Mouse (Mus musculus): Measurements from ENCODE around the gene Ganab. TPM values are rescaled to one million over a fixed set of nuclear protein-coding genes. Genes with fewer than 3 reads are reported as not detected.
A peak's percentile ranks its signal among the peaks of the same experiment; 100 is the strongest.
"Not testable (repeated sequence)": the region's sequence is repeated elsewhere in the genome, so short reads cannot be mapped to it uniquely, and the experiment has no call there.

The Ganab gene
- 106 and 113 TPM in 2 replicates for polyA plus RNA-seq (2016; fragmentation: Nextera tagmentation; extraction: Ambion mirVana)

GRCm38 (mm10) chr19:8897865-8898495 lies at the start of gene Ganab:
TSS of gene Ganab (plus strand) at chr19:8898071.
- peaks cover 43% of the 10 kb centered on the region for H3K4me1 ChIP-seq
- peak within 1 kb of the TSS; percentile 89 for H3K27ac ChIP-seq
- no peaks in the 10 kb centered on the region for H3K9me3 ChIP-seq
- under 1% methylated on average over 53 of the region's 53 CpGs for WGBS
- ATAC-seq (ENCODE audit: low FRiP score) = peak; percentile 99
- no peaks in the 10 kb centered on the region for H3K27me3 ChIP-seq
- peak within 1 kb of the TSS; percentile 95 for H3K9ac ChIP-seq
- peak within 1 kb of the TSS; percentile 94 for H3K4me3 ChIP-seq (replicated peaks)
- peak within 1 kb of the TSS; percentile 73 for H3K4me2 ChIP-seq
- H3K36me3 ChIP-seq (replicated peaks) = peaks cover 43% of the 10 kb centered on the region

DNA sequence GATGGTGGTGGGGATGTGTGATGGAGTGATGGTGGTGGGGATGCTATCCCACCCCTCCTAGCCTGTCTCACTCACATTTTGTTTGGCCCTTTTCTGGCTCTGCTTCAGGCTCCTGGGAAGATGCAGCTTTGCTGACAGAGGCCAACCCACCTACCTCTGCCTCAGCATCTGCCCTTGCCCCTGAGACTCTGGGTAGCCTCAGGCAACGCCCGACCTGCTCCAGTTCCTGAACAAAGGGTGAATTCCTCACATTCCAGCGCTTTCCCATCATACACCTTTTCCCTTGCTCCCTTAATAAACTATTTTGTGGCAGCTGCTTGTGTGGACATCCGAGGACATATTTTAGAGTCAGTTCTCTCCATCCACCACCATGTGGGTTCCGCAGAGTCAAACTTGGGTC lies 49.5 kb upstream of the Ganab start:
- Histone ChIP-seq H3K36me3 (replicated peaks) (peaks cover 35% of the 10 kb centered on the region), H3K4me1 (no peaks in the 10 kb centered on the region), H3K27me3 (peaks cover 4% of the 10 kb centered on the region; the same call in 1 of the 2 replicates), H3K27ac (no peak overlapping the region), H3K9ac (no peak overlapping the region), H3K4me3 (replicated peaks) (no peak overlapping the region), H3K9me3 (no peaks in the 10 kb centered on the region), H3K4me2 (no peak overlapping the region)
- 74% methylated on average over 5 of the region's 5 CpGs for WGBS
- no peak for ATAC-seq (ENCODE audit: low FRiP score)

- peak within 1 kb of the TSS; percentile 7; the same call in 1 of the 2 replicates for H3K9ac ChIP-seq
- 40% methylated on average over 7 of the region's 7 CpGs for WGBS
- peaks cover 4% of the 10 kb centered on the region; the same call in 1 of the 2 replicates for H3K27me3 ChIP-seq
- H3K4me1 ChIP-seq = no peaks in the 10 kb centered on the region
- no peak for ATAC-seq (ENCODE audit: low FRiP score)
- H3K4me3 ChIP-seq (replicated peaks) = no peak within 1 kb of the TSS
- H3K9me3 ChIP-seq = no peaks in the 10 kb centered on the region
- no peak within 1 kb of the TSS for H3K4me2 ChIP-seq
- H3K27ac ChIP-seq = no peak within 1 kb of the TSS
- H3K36me3 ChIP-seq (replicated peaks) = peaks cover 35% of the 10 kb centered on the region
Observed at GRCm38 (mm10) chr19:8850402-8850901, 47.4 kb upstream of the Ganab start, which contains the start of gene Lrrn4cl. TSS of gene Lrrn4cl (plus strand) at chr19:8850768.

GRCm38 (mm10) chr19:8851639-8852038 lies 46.2 kb upstream of the Ganab start:
- no peak overlapping the region for H3K4me3 ChIP-seq (replicated peaks)
- no peak for ATAC-seq (ENCODE audit: low FRiP score)
- WGBS = 55% methylated on average over 7 of the region's 7 CpGs
- H3K4me2 ChIP-seq = no peak overlapping the region
- no peak overlapping the region for H3K9ac ChIP-seq
- H3K9me3 ChIP-seq = no peaks in the 10 kb centered on the region
- H3K27ac ChIP-seq = no peak overlapping the region
- no peaks in the 10 kb centered on the region for H3K4me1 ChIP-seq
- H3K36me3 ChIP-seq (replicated peaks) = peaks cover 23% of the 10 kb centered on the region
- H3K27me3 ChIP-seq = peaks cover 4% of the 10 kb centered on the region; the same call in 1 of the 2 replicates

DNA sequence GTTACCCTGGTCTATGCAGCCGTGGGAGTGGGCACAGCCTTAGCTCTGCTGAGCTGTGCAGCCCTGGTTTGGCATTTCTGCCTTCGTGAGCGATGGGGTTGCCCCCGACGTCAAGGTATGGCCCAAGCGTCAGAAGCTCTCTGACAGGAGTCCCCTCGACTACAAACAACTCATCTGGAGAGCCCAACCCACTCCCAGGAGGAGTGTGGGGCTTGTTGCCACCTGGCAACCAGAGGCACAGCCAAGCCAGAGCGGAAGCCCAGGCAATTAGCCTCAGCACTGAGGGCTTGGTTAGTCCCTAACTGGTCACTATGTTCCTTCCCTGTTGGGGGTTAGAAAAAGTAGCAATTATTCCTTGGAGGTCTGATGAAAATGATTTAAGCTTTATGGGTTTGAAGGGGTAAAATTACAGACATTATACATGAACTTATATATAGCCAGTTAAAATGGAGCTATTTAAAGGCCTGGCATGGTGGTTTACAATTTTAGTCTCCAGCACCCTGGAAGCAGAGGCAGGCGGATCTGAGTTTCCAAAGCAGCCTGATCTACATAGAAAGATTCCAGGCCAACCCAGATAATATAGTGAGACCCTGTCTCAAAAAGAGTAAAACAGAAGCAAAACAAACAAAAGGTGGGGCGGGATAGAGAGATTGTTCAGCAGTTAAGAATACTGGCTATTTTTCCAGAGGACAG lies 45.5 kb upstream of the Ganab start:
- no peak overlapping the region for H3K27ac ChIP-seq
- H3K36me3 ChIP-seq (replicated peaks) = peaks cover 15% of the 10 kb centered on the region
- H3K4me3 ChIP-seq (replicated peaks) = no peak overlapping the region
- peaks cover 4% of the 10 kb centered on the region; the same call in 1 of the 2 replicates for H3K27me3 ChIP-seq
- H3K9me3 ChIP-seq = no peaks in the 10 kb centered on the region
- no peak for ATAC-seq (ENCODE audit: low FRiP score)
- H3K4me1 ChIP-seq = no peaks in the 10 kb centered on the region
- 66% methylated on average over 10 of the region's 10 CpGs for WGBS
- H3K9ac ChIP-seq = no peak overlapping the region
- H3K4me2 ChIP-seq = no peak overlapping the region

GRCm38 (mm10) chr19:8853117-8853516 lies 44.8 kb upstream of the Ganab start:
- Histone ChIP-seq H3K4me1 (no peaks in the 10 kb centered on the region), H3K4me3 (replicated peaks) (no peak overlapping the region), H3K27ac (no peak overlapping the region), H3K36me3 (replicated peaks) (peaks cover 9% of the 10 kb centered on the region), H3K9me3 (no peaks in the 10 kb centered on the region), H3K27me3 (peaks cover 4% of the 10 kb centered on the region; the same call in 1 of the 2 replicates), H3K4me2 (no peak overlapping the region), H3K9ac (no peak overlapping the region)
- no peak for ATAC-seq (ENCODE audit: low FRiP score)
- WGBS = 95% methylated on average over 3 of the region's 3 CpGs

GRCm38 (mm10) chr19:8857689-8858088 lies 40.2 kb upstream of the Ganab start:
- no peak overlapping the region for H3K27ac ChIP-seq

DNA sequence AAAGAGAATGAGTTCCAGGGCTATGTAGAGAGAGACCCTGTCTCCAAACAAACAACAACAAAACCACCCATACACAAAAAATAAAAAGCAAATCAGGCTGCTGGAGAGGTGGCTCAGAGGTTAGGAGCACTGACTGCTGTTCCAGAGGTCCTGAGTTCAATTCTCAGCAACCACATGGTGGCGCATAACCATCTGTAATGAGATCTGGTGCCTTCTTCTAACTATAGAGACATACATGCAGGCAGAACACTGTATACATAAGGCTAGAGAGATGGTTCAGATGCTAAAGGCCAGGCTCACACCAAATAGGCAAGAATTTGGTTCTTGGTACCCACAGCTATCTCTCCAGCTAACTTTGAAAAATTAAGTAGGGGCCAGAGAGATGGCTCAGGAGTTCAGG lies 38.9 kb upstream of the Ganab start:
- Histone ChIP-seq H3K9ac (no peak overlapping the region), H3K27ac (no peak overlapping the region), H3K9me3 (no peaks in the 10 kb centered on the region), H3K4me1 (no peaks in the 10 kb centered on the region), H3K27me3 (no peaks in the 10 kb centered on the region), H3K4me3 (replicated peaks) (no peak overlapping the region), H3K36me3 (replicated peaks) (no peaks in the 10 kb centered on the region), H3K4me2 (no peak overlapping the region)
- no peak for ATAC-seq (ENCODE audit: low FRiP score)
- 18% methylated on average over 1 of the region's 1 CpGs for WGBS

More at GRCm38 (mm10) chr19:8857689-8858088, 40.2 kb upstream of the Ganab start:
- Histone ChIP-seq H3K4me2 (no peak overlapping the region), H3K9ac (no peak overlapping the region), H3K4me3 (replicated peaks) (no peak overlapping the region), H3K27me3 (no peaks in the 10 kb centered on the region), H3K36me3 (replicated peaks) (no peaks in the 10 kb centered on the region), H3K9me3 (no peaks in the 10 kb centered on the region), H3K4me1 (no peaks in the 10 kb centered on the region)
- 50% methylated on average over 4 of the region's 4 CpGs for WGBS
- no peak for ATAC-seq (ENCODE audit: low FRiP score)

- Histone ChIP-seq H3K4me3 (replicated peaks) (no peak overlapping the region), H3K27me3 (no peaks in the 10 kb centered on the region), H3K27ac (no peak overlapping the region), H3K36me3 (replicated peaks) (no peaks in the 10 kb centered on the region), H3K9ac (no peak overlapping the region), H3K9me3 (no peaks in the 10 kb centered on the region), H3K4me1 (no peaks in the 10 kb centered on the region), H3K4me2 (no peak overlapping the region)
- WGBS = 85% methylated on average over 6 of the region's 6 CpGs
- no peak for ATAC-seq (ENCODE audit: low FRiP score)
Observed at GRCm38 (mm10) chr19:8864265-8864664, 33.6 kb upstream of the Ganab start.

DNA sequence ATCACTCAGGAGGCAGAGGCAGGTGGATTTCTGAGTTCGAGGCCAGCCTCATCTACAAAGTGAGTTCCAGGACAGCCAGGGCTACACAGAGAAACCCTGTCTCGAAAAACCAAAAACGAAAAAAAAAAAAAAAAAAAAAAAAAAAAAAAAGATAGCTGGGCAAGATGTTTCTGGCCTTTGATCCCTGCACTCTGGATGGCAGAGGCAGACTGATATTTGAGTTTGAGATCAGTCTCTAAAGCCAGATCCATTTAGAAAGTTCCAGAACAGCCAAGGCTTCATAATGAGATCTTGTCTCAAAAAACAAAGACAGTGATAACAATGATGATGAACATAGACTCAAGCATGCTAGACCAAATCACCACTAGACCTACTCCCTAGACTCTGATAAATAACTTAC lies 27.5 kb upstream of the Ganab start:
- not testable (repeated sequence) for H3K9ac ChIP-seq; ATAC-seq (ENCODE audit: low FRiP score); H3K27ac ChIP-seq; H3K4me3 ChIP-seq (replicated peaks); H3K9me3 ChIP-seq; H3K27me3 ChIP-seq
- Histone ChIP-seq H3K36me3 (replicated peaks) (peaks cover 24% of the 10 kb centered on the region), H3K4me2 (peak overlapping the region; percentile 95; the same call in 1 of the 2 replicates), H3K4me1 (peaks cover 10% of the 10 kb centered on the region)
- 58% methylated on average over 3 of the region's 3 CpGs for WGBS

DNA sequence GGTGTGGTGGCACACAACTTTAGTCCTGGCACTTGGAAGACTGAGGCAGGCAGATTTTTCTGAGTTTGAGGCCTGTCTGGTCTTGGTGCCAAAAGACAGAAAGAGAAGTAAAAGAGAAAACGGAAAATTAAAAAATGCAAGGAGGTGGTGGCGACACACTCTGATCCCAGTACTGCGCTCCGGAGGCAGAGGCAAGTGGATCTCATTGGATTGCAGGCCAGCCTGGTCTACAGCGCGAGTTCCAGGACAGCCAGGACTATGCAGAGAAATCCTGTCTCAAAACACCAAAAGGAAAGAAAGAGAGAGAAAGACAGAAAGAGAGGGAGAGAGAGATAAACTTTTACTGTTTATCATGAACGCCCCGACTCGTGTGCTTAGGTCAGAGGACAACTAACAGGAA lies 27.0 kb upstream of the Ganab start:
- Histone ChIP-seq H3K36me3 (replicated peaks) (peaks cover 28% of the 10 kb centered on the region), H3K27me3 (no peaks in the 10 kb centered on the region), H3K4me2 (peak overlapping the region; percentile 95), H3K9me3 (no peaks in the 10 kb centered on the region), H3K9ac (peak overlapping the region; percentile 97), H3K27ac (peak overlapping the region; percentile 57), H3K4me3 (replicated peaks) (peak overlapping the region; percentile 97), H3K4me1 (peaks cover 10% of the 10 kb centered on the region)
- 59% methylated on average over 9 of the region's 9 CpGs for WGBS
- ATAC-seq (ENCODE audit: low FRiP score) = peak; percentile 47

GRCm38 (mm10) chr19:8871267-8872186 lies 26.3 kb upstream of the Ganab start, which contains the start of gene Ubxn1:
TSS of gene Ubxn1 (plus strand) at chr19:8871496.
- Histone ChIP-seq H3K4me3 (replicated peaks) (peak within 1 kb of the TSS; percentile 97), H3K9ac (peak within 1 kb of the TSS; percentile 97), H3K4me1 (peaks cover 10% of the 10 kb centered on the region), H3K36me3 (replicated peaks) (peaks cover 35% of the 10 kb centered on the region), H3K27me3 (no peaks in the 10 kb centered on the region), H3K4me2 (peak within 1 kb of the TSS; percentile 95), H3K9me3 (no peaks in the 10 kb centered on the region), H3K27ac (peak within 1 kb of the TSS; percentile 78)
- ATAC-seq (ENCODE audit: low FRiP score) = peak; percentile 99
- 1% methylated on average over 59 of the region's 59 CpGs for WGBS

Data from forebrain, embryonic 12.5 days (tissue).